Mouse (Mus musculus): ENCODE measurements at regions not wholly inside any gene's neighbourhood (a gene's known extent, or its start where the extent isn't known, plus 50 kb on each side); places are given as distances from the start of the nearest gene placed in this dataset.

- DNase-seq (ENCODE audit: low read depth, low spot score), result peak; percentile 27
Measured at GRCm38 (mm10) chr1:90268131-90268691, 64.4 kb downstream of the Ackr3 start.

GRCm38 (mm10) chr1:90268951-90269350, 65.2 kb downstream of the Ackr3 start:
- DNase-seq (ENCODE audit: low read depth, low spot score), result no peak

- DNase-seq (ENCODE audit: low read depth, low spot score), result no peak
Measured at GRCm38 (mm10) chr1:90269836-90270235, 66.1 kb downstream of the Ackr3 start.

- DNase-seq (ENCODE audit: low read depth, low spot score), result no peak
Measured at GRCm38 (mm10) chr1:90271326-90271725, 67.5 kb downstream of the Ackr3 start.

- no peak for DNase-seq (ENCODE audit: low read depth, low spot score)
Measured at GRCm38 (mm10) chr1:90272411-90272810, 68.6 kb downstream of the Ackr3 start.

GRCm38 (mm10) chr1:90272830-90273628, 69.2 kb downstream of the Ackr3 start:
- no peak for DNase-seq (ENCODE audit: low read depth, low spot score)

GRCm38 (mm10) chr1:90273629-90273928, 69.8 kb downstream of the Ackr3 start:
- no peak for DNase-seq (ENCODE audit: low read depth, low spot score)

- no peak for DNase-seq (ENCODE audit: low read depth, low spot score)
Measured at GRCm38 (mm10) chr1:90274968-90275651, 71.3 kb downstream of the Ackr3 start.

- no peak for DNase-seq (ENCODE audit: low read depth, low spot score)
Measured at GRCm38 (mm10) chr1:90275786-90276520, 72.2 kb downstream of the Ackr3 start.

- DNase-seq (ENCODE audit: low read depth, low spot score), result no peak
Measured at GRCm38 (mm10) chr1:90277486-90278255, 73.9 kb downstream of the Ackr3 start.

GRCm38 (mm10) chr1:90279066-90279839, 75.5 kb downstream of the Ackr3 start:
- no peak for DNase-seq (ENCODE audit: low read depth, low spot score)

- peak; percentile 63 for DNase-seq (ENCODE audit: low read depth, low spot score)
Measured at GRCm38 (mm10) chr1:90280227-90280626, 76.4 kb downstream of the Ackr3 start.

- no peak for DNase-seq (ENCODE audit: low read depth, low spot score)
Measured at GRCm38 (mm10) chr1:90281255-90281654, 77.5 kb downstream of the Ackr3 start.

GRCm38 (mm10) chr1:90281956-90282355, 78.2 kb downstream of the Ackr3 start:
- DNase-seq (ENCODE audit: low read depth, low spot score), result no peak

GRCm38 (mm10) chr1:90282367-90282766, 78.6 kb downstream of the Ackr3 start:
- DNase-seq (ENCODE audit: low read depth, low spot score), result no peak

- DNase-seq (ENCODE audit: low read depth, low spot score), result no peak
Measured at GRCm38 (mm10) chr1:90283176-90283775, 79.5 kb downstream of the Ackr3 start.

- no peak for DNase-seq (ENCODE audit: low read depth, low spot score)
Measured at GRCm38 (mm10) chr1:90283912-90284636, 80.3 kb downstream of the Ackr3 start.

- no peak for DNase-seq (ENCODE audit: low read depth, low spot score)
Measured at GRCm38 (mm10) chr1:90285318-90285717, 81.5 kb downstream of the Ackr3 start.

- no peak for DNase-seq (ENCODE audit: low read depth, low spot score)
Measured at GRCm38 (mm10) chr1:90287251-90287650, 83.5 kb downstream of the Ackr3 start.
